Mouse (Mus musculus) spleen, adult 2 months (tissue): ENCODE measurements around the gene Ppp2r5b. TPM values are rescaled to one million over a fixed set of nuclear protein-coding genes. Genes with fewer than 3 reads are reported as not detected.

Source experiments
- DNase-seq, 2 experiments: peaks; one replicate each; pipeline versions ENCODE4 v3.0.0 to v3.0.0-alpha.2; 2012 to 2021; ENCODE audit warnings: low spot score in 2 of 2, low read depth in 1 of 2
- H3K27ac ChIP-seq: fragments of 200-500 bp; 2 replicates; pipeline ENCODE4 v1.5.1; 2012; ENCODE audit warnings: low read length, inconsistent platforms; ENCODE audit not compliant: insufficient read depth
- H3K27me3 ChIP-seq: fragments of 200-500 bp; 2 replicates; pipeline ENCODE4 v1.6.1; 2012; ENCODE audit warnings: mild to moderate bottlenecking, moderate library complexity, low read length, inconsistent platforms; ENCODE audit not compliant: control insufficient read depth, insufficient read depth
- H3K36me3 ChIP-seq: fragments of 200-500 bp; 2 replicates; pipeline ENCODE4 v1.6.1; 2012; ENCODE audit warnings: mild to moderate bottlenecking, low read length, inconsistent platforms; ENCODE audit not compliant: control insufficient read depth, insufficient read depth
- H3K4me1 ChIP-seq: fragments of 200-500 bp; 2 replicates; pipeline ENCODE4 v1.6.1; 2011; ENCODE audit warnings: inconsistent platforms; ENCODE audit not compliant: control insufficient read depth, insufficient read depth, insufficient read length
- H3K4me3 ChIP-seq: fragments of 200-500 bp; 2 replicates; pipeline ENCODE4 v1.5.1; 2011; ENCODE audit warnings: mild to moderate bottlenecking, inconsistent platforms; ENCODE audit not compliant: insufficient read depth, insufficient read length; ENCODE audit errors: extremely low read depth
- CTCF ChIP-seq: fragments of 200-500 bp; IDR thresholded peaks from 2 replicates; pipeline ENCODE4 v1.5.1; 2011; ENCODE audit warnings: mild to moderate bottlenecking, inconsistent platforms; ENCODE audit not compliant: insufficient read depth, insufficient read length, insufficient replicate concordance; ENCODE audit errors: extremely low read depth
- POLR2A ChIP-seq: fragments of 200-500 bp; IDR thresholded peaks from 2 replicates; pipeline ENCODE4 v1.6.1; 2011; ENCODE audit warnings: low read depth, low read length, inconsistent platforms
- WGBS: fragments of 180-500 bp; shearing (Covaris S2); methylation state at CpG from one replicate; pipeline ENCODE4 v1.1.7; 2018; 5-methylcytosine and 5-hydroxymethylcytosine counted together
- polyA plus RNA-seq: library from polyadenylated mRNA; depleted of rRNA; stranded (reverse); fragments of >200 nt; gene quantifications from 2 replicates; pipeline ENCODE4 v1.2.3, GENCODE M21; 2012; rRNA removed

Ppp2r5b gene
- polyA plus RNA-seq, 1 experiment, result 36.9 TPM

- Histone ChIP-seq H3K4me3 (no peak overlapping the region), H3K36me3 (no peaks in the 10 kb centered on the region), H3K27ac (no peak overlapping the region), H3K4me1 (no peaks in the 10 kb centered on the region), H3K27me3 (no peaks in the 10 kb centered on the region)
- DNase-seq, result no peak
- WGBS, result 5% methylated on average over 3 of the region's 3 CpGs
- TF ChIP-seq POLR2A (no peak), CTCF (no peak)
Measured at GRCm38 (mm10) chr19:6182534-6182933, 53.1 kb downstream of the Ppp2r5b start.

GRCm38 (mm10) chr19:6181629-6182028 is 54.0 kb downstream of the Ppp2r5b start:
- TF ChIP-seq CTCF (no peak), POLR2A (no peak)
- no peak for DNase-seq
- WGBS, result 20% methylated on average over 5 of the region's 5 CpGs
- no peaks in the 10 kb centered on the region for H3K36me3 ChIP-seq
- no peaks in the 10 kb centered on the region for H3K4me1 ChIP-seq
- no peak overlapping the region for H3K4me3 ChIP-seq
- H3K27ac ChIP-seq, result no peak overlapping the region
- no peaks in the 10 kb centered on the region for H3K27me3 ChIP-seq

GRCm38 (mm10) chr19:6178775-6179174 is 56.9 kb downstream of the Ppp2r5b start:
- DNase-seq, result no peak
- no peaks in the 10 kb centered on the region for H3K4me1 ChIP-seq
- WGBS, result 87% methylated on average over 6 of the region's 6 CpGs
- no peak overlapping the region for H3K4me3 ChIP-seq
- TF ChIP-seq CTCF (no peak), POLR2A (no peak)
- H3K27me3 ChIP-seq, result no peaks in the 10 kb centered on the region
- H3K36me3 ChIP-seq, result no peaks in the 10 kb centered on the region
- no peak overlapping the region for H3K27ac ChIP-seq

Other genes starting within 250 kb of the Ppp2r5b start
- gene Slc22a20, start 249.7 kb downstream of the Ppp2r5b start, polyA plus RNA-seq, result not detected in 2 replicates
- 50.8 and 53.0 TPM in 2 replicates for gene Capn1, start 220.0 kb downstream of the Ppp2r5b start, polyA plus RNA-seq
- gene Syvn1, start 189.3 kb downstream of the Ppp2r5b start, polyA plus RNA-seq, result 108 and 124 TPM in 2 replicates
- 11.0 TPM in 2 replicates for gene Mrpl49, start 178.1 kb downstream of the Ppp2r5b start, polyA plus RNA-seq
- gene Fau, start 178.0 kb downstream of the Ppp2r5b start, polyA plus RNA-seq, result 1,884 and 3,019 TPM in 2 replicates
- gene Znhit2, start 174.7 kb downstream of the Ppp2r5b start, polyA plus RNA-seq, result 38.5 and 61.3 TPM in 2 replicates
- gene Tm7sf2, start 167.5 kb downstream of the Ppp2r5b start, polyA plus RNA-seq, result 14.0 and 23.4 TPM in 2 replicates
- gene Vps51, start 158.6 kb downstream of the Ppp2r5b start, polyA plus RNA-seq, result 72.9 and 85.0 TPM in 2 replicates
- 0.34 TPM in 1 of 2 replicates, not detected in the other for gene Tmem262, start 155.8 kb downstream of the Ppp2r5b start, polyA plus RNA-seq
- 0.46 TPM in 1 of 2 replicates, not detected in the other for gene Gm28374, start 153.6 kb downstream of the Ppp2r5b start, polyA plus RNA-seq
- gene Zfpl1, start 150.9 kb downstream of the Ppp2r5b start, polyA plus RNA-seq, result 66.9 and 85.9 TPM in 2 replicates
- gene Cdca5, start 150.9 kb downstream of the Ppp2r5b start, polyA plus RNA-seq, result 3.6 and 4.4 TPM in 2 replicates
- gene AC131692.1, start 141.5 kb downstream of the Ppp2r5b start, polyA plus RNA-seq, result 0.19 TPM in 1 of 2 replicates, not detected in the other
- gene Naaladl1, start 130.1 kb downstream of the Ppp2r5b start, polyA plus RNA-seq, result 0.49 and 0.60 TPM in 2 replicates
- 30.4 and 46.7 TPM in 2 replicates for gene Sac3d1, start 117.2 kb downstream of the Ppp2r5b start, polyA plus RNA-seq
- gene Snx15, start 107.6 kb downstream of the Ppp2r5b start, polyA plus RNA-seq, result 42.7 and 50.9 TPM in 2 replicates
- 8.0 and 10.8 TPM in 2 replicates for gene Batf2, start 94.9 kb downstream of the Ppp2r5b start, polyA plus RNA-seq
- gene Arl2, start 94.3 kb downstream of the Ppp2r5b start, polyA plus RNA-seq, result 51.8 and 64.8 TPM in 2 replicates
- gene Majin, start 51.5 kb downstream of the Ppp2r5b start, polyA plus RNA-seq, result 0.15 and 0.30 TPM in 2 replicates
- 0.42 and 0.57 TPM in 2 replicates for gene Gpha2, start 9.5 kb downstream of the Ppp2r5b start, polyA plus RNA-seq
- gene Atg2a, start 5.8 kb upstream of the Ppp2r5b start, polyA plus RNA-seq, result 47.4 and 57.5 TPM in 2 replicates
- 285 and 377 TPM in 2 replicates for gene Ehd1, start 40.9 kb upstream of the Ppp2r5b start, polyA plus RNA-seq
- gene Cdc42bpg, start 70.6 kb upstream of the Ppp2r5b start, polyA plus RNA-seq, result 7.7 and 8.9 TPM in 2 replicates
- gene Men1, start 99.1 kb upstream of the Ppp2r5b start, polyA plus RNA-seq, result 54.2 and 57.2 TPM in 2 replicates
- gene Map4k2, start 105.3 kb upstream of the Ppp2r5b start, polyA plus RNA-seq, result 487 and 792 TPM in 2 replicates
- gene Sf1, start 127.8 kb upstream of the Ppp2r5b start, polyA plus RNA-seq, result 177 and 239 TPM in 2 replicates
- gene Pygm, start 148.5 kb upstream of the Ppp2r5b start, polyA plus RNA-seq, result 7.3 and 8.1 TPM in 2 replicates
- gene Rasgrp2, start 163.5 kb upstream of the Ppp2r5b start, polyA plus RNA-seq, result 681 and 703 TPM in 2 replicates
- gene Nrxn2, start 182.9 kb upstream of the Ppp2r5b start, polyA plus RNA-seq, result 2.2 and 2.9 TPM in 2 replicates